Mouse (Mus musculus) spleen, adult 12 weeks (tissue): ENCODE measurements around the gene Tox3.

Experiments used
- DNase-seq: peaks from one replicate; pipeline ENCODE4 v3.0.0; 2022; ENCODE audit warnings: low spot score

Tox3 gene

GRCm38 (mm10) chr8:90348178-90348925 is at the start of gene Tox3:
TSS of gene Tox3 (minus strand) at chr8:90348343.
- DNase-seq: no peak

DNA sequence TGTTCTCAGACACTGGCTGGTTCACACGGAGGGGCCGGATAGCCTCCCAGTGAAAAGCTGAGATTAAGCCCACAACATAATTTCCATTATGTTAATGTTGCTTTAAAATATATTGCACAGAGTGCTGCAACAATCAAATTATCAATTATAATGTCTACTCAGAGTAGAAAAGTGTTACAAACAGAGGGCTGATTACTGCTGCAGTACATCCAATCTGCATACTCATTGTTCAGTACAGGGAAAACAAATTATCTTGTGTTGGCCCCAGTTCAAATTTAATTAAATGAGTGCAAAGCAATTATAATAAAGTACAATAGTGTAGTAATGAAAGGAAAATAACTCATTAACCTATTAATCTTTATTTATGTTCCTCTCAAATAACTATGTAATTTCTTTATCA is 44.5 kb upstream of the Tox3 start:
- DNase-seq: no peak

DNA sequence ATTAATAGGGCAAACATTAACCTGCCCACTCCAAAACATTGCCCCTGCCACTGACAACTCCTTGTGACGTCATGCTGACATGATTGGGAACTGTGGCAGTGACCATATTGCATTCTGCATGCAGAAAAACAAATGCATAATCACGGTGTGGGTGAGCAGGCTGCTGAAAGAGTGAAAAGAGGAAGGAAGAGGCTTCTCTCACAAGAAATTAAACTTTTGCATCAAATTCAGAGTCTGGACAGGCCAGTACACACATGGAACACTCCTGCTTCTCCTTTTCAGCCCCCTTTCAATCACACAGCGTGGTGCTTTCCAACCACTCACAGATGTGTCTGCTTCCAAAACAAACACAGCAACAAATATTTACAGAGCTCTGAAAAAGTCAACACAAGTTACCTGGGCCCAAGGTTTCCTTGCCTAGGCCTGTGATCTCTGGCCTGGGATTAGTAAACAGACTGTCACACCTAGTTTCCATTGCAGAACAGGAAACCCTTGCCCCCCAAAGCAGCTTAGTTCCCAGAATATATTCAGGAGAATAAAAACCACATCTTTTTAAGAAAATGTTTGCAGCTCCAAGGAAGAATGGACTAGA is 43.4 kb upstream of the Tox3 start:
- no peak for DNase-seq

GRCm38 (mm10) chr8:90390827-90391226 is 42.7 kb upstream of the Tox3 start:
- DNase-seq: no peak

- DNase-seq: no peak
Measured at GRCm38 (mm10) chr8:90379064-90379463, 30.9 kb upstream of the Tox3 start.

GRCm38 (mm10) chr8:90378036-90378435 is 29.9 kb upstream of the Tox3 start:
- no peak for DNase-seq

DNA sequence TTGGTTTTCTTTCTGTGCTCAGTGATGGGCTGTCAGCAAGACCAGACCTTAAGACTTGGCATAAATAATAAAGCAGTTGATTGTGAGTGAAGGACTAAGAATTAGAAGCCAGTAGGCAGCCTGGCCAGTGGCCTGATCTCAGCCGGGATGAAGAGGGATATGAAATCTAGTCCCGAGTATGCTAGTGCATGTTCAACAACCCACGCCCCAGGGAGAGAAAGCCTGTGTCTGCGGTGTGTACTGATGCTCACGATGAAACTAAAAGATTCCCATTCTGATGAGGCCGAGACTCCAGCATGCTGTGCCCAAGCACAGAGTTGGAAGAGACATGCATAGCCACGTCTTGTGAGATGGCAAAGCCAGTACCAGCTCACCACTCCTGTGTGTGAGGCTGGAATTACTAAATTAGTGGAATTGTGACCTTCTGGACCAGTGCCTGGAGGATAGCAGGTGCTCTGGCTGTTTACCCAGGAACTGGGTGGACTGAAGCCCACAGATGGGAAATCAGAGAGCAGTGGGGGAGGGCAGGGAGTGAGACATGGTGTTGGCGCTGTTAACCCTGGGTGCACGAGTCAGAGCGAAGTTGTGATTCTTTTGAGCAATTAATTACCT is 23.6 kb upstream of the Tox3 start:
- DNase-seq: no peak

DNA sequence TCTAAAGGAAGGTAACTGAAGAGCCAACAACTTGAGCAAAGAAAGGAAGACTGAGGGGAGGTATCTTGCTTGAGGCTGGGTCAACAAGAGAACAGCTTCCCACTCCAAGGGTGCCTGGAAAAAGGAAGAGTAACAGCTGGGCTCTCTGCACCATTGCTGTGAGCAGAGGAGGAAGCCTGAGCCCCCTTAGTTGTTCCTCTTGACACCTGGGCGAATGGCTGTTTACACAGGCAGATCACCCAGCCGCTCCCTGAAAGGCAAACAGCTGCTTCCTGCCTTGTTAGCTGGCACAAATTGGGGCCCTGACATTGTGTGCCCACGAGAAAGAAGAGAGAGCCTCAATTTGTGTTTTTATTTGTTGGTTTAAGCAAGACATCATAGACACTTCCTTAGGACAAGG is 21.7 kb upstream of the Tox3 start:
- no peak for DNase-seq

DNA sequence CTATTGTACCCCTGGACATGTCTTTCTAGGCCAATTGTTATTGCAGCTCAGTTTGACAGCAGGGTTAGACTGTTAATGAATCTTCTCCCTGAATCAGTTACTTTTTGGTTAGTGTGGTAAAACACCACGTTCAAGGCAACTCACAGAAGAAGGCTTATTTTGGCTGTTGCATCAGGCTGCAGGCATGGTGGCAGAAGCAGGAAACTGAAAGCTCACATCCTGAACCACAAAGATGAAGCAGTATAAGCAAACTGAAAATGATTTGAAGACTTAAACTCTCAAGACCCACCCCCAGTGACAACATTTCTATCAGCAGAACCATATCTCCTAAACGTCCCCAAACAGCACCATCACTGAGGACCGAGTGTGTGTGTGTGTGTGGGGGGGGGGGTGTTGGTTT is 8.6 kb upstream of the Tox3 start:
- DNase-seq: no peak

- no peak for DNase-seq
Measured at GRCm38 (mm10) chr8:90354782-90355181, 6.6 kb upstream of the Tox3 start.

DNA sequence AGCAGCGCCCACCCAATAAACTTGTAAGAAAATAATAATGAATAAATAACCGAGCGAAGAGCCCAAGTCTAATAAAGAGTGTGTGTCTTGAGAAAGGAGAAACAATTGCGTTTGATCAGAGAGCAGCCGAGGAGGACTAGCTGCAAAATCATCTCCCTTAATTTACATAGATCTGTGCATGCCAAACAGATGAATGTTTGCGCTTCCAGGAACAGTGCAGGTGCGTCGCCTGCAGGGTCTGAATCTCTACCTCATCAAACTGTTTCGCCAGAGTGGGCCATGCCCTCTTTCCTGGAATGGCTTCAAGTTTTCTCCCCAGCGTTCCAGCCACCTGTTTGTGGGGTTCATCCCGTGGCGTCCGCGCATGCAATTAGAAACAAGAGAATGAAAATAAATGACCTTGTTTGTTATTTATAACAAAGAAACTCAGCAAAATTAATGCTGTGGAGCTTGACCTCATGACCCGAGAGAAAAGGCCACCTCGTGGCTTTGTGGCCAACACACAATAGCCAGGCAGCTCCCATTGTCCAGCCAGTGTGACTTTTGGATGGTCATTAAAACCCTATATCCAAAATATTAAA is 5.9 kb upstream of the Tox3 start:
- no peak for DNase-seq

DNA sequence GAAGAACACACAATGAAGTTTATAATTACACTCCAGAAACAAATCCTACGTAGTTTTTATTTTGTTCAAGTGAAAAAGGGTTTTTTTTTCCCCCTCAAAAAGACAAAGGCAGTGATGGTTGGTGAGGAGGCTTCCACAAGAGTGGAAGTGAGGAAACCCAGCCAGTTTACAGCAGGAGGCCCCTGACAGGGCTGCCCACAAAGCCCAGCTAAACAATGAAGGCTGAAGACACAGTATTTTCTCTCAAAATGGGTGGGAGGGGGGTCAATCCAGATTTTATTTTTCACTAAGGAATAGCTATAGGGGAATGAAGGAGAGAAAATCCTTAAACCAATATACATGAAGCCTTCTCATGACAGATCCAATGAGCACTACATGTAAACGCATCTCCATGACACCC is 5.4 kb upstream of the Tox3 start:
- DNase-seq: no peak

- DNase-seq: no peak
Measured at GRCm38 (mm10) chr8:90352991-90353390, 4.8 kb upstream of the Tox3 start.

- no peak for DNase-seq
Measured at GRCm38 (mm10) chr8:90349709-90350562, 1.8 kb upstream of the Tox3 start.

DNA sequence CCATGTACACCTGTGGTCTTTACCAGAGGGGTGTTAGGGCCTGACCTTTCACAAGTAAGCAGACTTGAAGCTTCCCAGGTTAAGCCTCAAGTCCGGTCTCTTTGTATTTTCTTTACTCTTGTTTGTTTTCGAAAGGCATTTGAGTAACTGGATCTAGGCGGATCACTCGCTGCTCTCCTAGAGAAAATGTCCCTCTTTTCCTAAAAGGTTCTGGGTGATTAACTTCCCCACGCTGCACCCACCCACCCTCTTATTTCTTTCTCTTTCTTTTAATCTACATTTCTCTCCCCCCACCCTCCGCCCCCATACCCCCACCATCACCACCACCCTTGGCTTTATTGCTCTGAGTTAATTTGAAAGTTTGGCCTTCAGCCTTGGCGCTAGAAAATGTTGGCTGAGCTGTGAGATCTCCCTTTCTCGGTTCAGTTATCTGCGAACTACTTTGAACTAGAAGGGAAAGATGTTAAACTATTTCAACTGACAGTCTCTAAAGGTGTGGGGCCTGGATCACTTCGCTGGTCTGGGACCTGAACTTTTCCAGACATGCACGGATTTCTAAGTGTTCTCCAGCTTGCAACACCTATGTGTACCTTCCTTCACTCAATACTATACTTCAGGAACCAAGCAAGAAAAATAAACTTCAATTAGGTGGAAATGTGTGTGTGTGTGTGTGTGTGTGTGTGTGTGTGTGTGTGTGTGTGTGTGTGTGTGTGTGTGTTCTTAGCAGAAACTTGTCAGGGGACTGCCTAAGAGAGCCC is 962 bp upstream of the Tox3 start:
- DNase-seq: no peak

GRCm38 (mm10) chr8:90347581-90348177 is 464 bp downstream of the Tox3 start:
- DNase-seq: no peak

- no peak for DNase-seq
Measured at GRCm38 (mm10) chr8:90346880-90347535, 1.1 kb downstream of the Tox3 start.

- DNase-seq: no peak
Measured at GRCm38 (mm10) chr8:90346138-90346879, 1.8 kb downstream of the Tox3 start.

- DNase-seq: no peak
Measured at GRCm38 (mm10) chr8:90330377-90331285, 17.5 kb downstream of the Tox3 start.
